Mouse (Mus musculus) right cerebral cortex, adult 18-20 months (tissue): Measurements from ENCODE around the gene Rffl.
"Not testable (repeated sequence)": the region's sequence is repeated elsewhere in the genome, so short reads cannot be mapped to it uniquely, and the experiment has no call there.

Experiments
- DNase-seq: peaks from one replicate; pipeline ENCODE4 v3.0.0; 2022; ENCODE audit warnings: mixed read lengths

Gene Rffl

DNA sequence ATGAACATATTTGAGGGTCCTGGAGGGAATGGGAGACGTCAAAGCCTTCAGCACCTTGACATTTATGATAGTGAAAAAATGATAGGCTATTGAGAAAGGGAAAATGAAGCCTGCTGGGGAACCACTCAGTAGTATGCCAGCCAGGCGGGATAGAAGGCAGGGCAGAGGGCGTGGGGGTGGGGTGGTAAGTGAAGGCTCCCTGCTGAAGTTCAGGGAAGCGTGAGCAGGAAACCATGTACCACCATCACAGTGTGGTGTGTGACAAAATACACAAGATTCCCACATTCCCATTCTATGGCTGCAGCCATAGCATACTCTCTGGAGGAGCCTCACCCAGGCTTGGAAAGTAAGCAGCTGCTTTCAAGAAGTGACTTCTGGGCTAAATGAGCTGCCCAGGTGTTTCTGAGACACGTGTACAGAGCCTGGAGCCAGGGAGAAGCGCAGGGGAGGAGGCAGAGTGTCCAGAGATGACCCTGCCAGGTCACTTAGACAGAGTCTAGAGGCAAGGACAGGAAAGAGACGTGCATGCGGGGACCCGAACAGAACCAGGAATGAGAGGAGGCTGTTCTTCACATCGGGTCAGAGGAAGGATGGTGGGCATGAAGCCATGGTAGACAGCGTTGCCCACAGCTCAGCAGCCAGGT is 26.1 kb downstream of the Rffl start:
- no peak for DNase-seq

DNA sequence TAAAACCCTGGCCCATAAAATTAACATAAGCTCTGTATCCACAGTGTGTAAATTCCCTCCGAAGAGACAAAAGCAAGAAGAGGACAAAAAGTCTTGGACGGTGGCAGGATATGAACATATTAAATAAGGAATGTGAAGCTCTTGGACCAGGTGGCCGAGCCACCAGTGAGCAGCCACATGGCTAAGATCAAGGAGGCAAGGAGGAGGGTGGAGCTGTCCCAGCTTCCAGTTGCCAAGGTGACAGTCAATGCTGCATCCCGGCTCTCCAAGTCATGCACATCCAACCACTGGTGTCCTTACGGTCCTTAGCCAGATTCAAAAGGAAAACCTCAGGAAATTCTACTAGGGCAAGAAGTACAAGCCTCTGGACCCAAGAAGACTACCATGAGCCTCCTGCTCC is 32.5 kb downstream of the Rffl start:
- DNase-seq: no peak

DNA sequence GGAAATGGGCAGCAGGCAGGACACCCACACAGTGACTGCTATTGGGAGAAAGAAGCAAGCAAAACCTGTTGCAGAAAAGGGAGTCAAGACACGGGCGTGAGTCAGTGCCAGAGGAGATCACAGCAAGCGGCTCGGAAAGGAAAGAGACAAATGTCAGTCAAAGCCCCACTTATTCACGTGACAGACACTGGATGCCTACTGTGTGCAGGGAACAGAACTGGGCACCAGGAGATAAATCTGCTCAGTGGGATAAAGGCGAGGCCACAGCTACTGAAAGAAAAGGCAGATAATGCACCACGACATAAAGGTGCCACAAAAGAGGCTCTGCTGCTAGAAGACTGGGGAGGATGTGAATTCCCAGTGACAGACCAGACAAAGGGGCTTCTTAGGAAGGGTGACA is 33.2 kb downstream of the Rffl start:
- DNase-seq: no peak

DNA sequence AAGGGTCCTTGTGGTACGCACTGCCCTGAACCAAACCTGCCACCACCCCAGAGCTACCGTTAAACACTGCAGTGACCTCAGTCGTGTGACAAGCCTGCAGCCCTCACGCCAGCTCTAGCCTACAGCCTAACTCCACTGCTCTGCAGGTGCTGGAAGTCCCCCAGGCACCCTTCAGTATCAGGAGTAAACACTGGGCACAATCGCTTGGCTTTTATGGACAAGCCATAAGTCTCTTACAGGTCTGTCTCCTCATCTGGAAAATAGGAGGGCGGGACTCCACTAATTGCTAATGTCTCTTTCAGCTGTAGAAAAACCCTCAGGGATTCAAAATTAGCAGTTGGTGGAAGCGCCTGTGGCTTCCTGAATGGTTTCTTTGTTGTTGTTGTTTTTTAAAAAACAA is 33.8 kb downstream of the Rffl start:
- no peak for DNase-seq

DNA sequence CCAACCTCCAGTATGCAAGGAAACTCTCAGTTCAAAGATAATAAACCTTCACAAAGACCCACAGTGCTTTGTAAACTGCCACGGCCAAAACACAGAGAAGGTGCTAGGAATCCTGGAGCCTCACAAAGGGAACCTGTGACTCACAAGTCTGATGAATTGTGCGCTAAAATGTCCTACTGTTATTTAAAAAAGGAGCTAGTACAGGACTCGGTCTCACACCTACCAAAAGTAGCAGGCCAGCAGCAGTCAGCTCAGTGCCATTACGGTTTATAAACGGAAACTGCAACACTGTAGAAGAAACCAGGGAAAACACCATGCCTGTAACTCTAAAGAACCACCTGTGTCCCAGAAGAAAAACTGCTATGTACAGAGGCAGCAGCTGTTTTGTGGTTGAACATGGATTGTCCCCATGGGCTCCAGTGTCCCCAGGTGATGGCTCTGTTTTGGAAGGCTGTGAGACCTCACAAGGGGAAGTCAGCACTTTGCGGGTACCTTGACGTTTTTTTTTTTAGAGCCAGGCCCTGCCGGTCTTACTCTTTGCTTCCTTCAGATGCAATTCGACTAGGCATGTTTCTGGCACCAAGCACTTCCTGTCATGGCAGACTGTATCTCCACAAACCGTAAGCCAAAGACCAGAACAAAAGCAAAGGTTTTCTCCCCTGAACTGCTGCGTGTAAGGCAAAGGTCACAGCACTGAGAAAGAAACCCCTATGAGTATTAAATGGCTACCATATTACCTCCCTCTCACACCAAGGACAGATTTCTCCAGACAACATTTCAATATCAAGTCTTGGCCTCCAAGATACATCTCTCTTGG is 35.2 kb downstream of the Rffl start:
- DNase-seq: no peak

DNA sequence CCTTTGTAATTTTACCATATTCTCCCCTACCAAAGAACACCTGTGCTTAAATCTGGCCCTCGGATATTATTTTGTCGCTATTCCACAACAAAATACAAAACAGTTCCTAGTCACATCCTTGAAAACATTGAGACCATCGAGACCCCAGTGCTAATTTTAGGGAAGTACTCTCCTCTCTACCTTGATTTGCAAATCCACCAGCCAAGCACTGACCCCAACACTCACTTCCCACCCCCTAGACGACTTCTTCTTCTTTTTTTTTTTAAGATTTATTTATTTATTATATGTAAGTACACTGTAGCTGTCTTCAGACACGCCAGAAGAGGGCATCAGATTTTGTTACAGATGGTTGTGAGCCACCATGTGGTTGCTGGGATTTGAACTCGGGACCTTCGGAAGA is 36.7 kb downstream of the Rffl start:
- not testable (repeated sequence) for DNase-seq

DNA sequence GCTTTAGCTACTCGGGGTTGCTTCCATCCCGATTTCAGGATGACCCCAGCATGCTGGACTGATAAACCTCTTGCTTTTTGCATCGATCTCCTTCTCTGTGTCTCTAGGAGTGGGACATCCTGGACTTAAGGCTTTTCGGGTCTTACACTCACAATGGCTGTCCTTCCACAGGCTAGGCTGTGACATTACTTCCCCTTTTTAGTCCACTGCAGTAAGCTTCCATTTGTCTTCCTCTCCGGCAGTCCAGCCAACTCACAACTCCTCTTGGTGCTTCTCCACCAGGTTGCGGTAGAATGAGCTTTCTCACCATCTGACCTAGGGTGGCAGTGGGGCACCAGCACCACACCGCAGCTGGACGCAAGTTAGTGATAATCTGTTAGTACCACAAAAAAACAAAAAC is 37.1 kb downstream of the Rffl start:
- DNase-seq: no peak

DNA sequence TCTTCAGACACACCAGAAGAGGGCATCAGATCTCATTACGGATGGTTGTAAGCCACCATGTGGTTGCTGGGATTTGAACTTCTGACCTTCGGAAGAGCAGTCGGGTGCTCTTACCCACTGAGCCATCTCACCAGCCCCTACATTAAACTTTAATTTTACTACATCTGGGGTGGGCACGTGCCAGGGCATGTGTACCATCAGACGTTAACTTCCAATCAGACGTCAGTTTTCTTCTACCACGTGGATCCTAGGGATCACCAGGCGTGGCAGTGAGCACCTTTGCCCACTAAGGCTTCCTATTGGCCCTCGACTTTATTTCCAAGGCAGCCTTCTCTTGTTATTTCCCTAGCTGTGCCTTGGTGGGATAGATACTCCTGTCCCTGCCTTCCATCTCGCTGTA is 38.6 kb downstream of the Rffl start:
- not testable (repeated sequence) for DNase-seq

DNA sequence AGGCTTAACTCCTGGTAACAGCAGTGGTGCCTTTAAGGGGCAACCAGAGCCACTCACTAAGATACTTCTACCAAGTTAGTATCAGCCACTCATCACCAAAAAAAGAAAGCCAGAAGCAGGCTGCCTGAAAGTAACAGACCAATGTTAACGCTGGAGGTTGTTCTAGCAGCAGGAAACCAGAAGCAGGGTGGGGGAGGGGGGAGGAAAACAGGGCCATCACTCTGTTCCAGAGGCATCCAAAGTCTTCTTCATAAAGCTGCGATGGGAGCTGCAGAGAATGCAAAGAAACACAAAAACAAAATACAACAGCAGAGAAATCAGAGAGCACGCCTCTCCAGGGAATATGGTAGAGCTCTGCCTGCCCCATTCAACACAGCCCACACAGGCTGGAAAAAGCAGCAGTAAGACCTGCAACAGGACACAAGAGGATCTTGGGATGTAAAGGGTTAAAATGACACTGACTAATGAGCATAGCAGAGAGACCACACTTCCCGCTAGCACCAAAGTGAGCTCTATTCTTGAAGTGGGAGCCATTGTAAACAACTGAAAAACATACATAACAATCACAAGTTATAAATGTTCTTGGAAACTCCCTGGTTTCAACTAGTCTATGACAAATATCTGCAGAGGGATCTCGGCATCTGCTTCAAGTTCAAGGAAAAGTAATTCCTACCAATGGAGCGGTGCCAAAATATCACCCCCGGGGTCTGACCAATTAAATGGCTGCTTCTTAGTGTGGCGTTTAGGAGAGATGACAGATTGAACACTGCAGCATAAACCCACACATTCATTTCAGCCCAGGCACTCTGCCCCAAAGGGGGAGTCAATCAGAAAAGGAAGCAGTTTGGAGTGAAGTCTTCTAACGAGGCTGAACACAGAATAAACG is 39.8 kb downstream of the Rffl start:
- DNase-seq: no peak

DNA sequence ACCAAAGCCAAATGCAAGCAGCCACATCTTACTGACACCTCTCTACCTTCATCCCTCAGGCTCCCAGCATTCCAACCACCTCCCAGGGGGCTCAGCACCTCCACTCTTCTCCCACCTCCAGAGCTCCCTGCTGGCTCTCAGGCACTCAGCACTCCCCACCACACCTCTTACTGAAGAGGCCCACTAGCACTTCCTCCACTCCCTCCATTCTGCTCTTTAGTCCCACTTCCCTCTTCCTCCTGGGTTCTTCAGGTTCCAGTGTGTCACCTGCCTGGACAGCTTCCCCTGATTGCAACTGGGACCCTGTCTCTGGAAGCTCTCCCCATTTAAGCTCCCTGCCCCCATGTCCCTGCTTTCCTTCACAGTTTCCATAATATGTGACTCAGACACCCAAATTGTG is 44.2 kb downstream of the Rffl start:
- DNase-seq: no peak

DNA sequence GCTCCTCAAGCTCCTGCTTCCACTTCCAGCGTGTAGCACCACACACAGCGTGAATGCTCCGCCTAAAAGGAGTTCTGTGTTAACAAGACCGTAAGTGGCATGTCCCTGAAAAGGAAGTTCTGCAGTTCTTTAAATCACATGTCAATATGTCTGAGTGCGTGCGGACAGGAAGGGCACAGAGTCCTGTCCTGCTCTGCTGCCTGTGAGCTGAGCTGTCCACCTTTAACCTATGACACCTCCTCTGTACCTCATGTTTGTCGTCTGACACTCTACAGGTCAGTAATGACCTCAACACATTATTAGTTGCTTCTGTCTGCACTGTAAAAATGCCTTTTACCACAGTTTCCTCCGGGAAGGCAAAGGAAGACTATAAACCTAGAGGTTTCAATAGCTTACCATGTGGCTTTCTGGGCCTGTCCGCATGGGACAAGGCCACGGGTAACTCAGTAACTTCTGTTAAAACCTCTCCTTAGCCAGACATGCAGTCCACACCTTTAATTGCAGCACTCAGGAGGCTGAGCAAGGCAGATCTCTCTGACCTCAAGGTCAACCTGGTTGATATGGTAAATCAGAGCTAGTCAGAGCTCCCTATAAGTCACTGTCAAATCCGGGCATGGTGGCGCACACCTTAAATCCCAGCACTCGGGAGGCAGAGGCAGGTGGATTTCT is 50.1 kb downstream of the Rffl start:
- DNase-seq: no peak

DNA sequence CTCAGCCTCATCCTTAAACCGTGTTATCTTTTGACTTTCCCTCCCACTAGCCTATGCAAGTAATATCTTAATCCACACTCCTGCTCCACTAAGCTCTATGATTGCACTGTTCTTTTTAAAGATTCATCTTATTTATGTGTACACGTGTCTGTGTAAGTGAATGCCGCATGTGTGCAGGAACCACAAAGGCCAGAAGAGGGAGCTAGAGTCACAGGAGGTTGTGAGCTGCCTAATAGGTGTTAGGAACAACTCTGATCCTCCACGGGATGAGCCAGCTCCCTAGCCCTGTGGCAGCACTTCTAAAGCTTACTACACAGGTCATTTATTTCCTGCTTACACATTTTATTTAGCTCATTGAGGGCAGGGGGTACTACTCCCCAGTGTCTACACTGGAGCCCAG is 51.7 kb downstream of the Rffl start:
- DNase-seq: no peak

DNA sequence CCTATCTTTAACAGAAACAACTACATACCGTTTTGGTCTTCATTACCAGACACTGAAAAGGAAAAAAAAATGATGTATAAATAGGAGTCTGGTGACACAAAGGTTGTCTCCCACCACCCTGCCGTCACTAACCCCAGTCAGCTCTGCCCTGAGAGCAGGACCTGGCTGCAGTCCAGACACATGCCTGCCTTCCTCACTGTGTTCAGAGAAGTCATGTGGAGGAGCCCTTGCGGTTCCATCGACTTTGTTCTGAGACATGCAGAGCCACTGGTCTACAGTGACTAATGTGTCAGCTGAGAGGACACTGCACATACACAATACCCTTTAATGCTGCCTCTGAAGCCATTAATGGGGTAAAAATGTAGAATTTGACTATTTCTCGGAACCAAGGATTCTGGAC is 62.5 kb downstream of the Rffl start:
- DNase-seq: no peak

DNA sequence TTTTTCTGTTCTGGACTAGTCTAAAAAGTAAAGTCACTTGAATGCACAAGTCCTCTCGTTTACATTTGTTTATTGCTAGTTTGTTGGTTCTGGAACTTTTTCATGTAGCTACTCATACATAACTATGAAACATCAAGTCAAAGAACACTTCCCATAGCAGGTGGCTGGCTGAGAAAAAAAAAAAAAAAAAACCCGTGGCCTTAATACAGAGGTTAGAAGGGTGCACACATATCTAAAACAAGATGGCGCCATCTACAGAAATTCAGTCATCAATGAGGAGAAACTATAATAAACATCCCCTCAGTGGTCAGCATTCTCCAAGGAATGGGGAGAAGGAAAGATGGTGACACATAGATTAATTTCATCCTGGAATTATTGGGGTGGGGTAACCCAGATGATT is 63.6 kb downstream of the Rffl start:
- DNase-seq: no peak

DNA sequence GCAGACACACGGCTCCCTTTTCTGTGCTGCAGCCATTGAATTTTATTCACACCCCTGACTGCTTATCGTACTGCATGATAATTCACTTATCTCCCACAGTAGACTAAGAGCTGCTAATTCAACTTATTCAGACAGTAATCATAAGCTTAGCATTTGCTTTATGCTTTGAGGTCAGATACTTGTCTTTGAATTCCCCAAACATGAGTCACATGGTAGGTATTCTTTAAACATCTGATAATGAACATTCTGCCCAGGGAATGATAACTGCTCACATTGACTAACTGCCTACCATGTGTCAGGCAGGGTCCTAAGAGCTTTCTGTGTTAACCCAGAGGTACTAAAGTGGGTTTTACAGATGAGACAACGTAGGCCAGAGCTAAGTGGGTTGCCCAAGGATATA is 64.4 kb downstream of the Rffl start:
- no peak for DNase-seq

DNA sequence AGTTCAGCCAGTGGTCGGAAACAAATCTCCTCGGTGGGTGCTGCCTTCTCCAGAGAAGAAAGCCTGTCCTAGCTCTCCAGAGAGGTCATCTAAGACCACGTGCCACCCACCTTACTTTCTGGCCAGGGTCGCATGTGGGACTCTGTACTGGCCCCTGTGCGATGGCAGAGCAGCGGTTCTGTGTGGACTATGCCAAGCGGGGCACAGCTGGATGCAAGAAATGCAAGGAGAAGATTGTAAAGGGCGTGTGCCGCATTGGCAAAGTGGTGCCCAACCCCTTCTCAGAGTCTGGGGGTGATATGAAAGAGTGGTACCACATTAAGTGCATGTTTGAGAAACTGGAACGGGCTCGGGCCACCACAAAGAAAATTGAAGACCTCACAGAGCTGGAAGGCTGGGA is 87.6 kb downstream of the Rffl start:
- no peak for DNase-seq

DNA sequence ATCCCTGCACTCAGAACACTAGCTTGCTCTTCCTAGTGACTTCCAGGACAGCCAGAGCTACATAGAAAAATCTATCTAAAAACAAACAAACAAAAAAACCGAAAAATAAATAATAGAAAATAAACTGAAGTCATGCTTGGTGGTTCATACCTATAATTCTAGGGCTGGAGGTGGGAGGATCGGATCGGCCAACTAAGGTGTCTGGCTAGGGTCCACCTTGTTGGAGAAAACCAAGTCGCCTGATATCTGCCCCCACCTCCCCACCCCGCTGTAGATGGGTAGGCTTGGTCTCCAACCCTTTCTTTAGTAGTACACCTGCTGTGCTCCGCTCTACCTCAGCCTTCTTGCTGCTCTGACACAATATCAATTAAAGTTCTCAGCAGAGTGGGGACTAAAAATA is 88.8 kb downstream of the Rffl start:
- no peak for DNase-seq

DNA sequence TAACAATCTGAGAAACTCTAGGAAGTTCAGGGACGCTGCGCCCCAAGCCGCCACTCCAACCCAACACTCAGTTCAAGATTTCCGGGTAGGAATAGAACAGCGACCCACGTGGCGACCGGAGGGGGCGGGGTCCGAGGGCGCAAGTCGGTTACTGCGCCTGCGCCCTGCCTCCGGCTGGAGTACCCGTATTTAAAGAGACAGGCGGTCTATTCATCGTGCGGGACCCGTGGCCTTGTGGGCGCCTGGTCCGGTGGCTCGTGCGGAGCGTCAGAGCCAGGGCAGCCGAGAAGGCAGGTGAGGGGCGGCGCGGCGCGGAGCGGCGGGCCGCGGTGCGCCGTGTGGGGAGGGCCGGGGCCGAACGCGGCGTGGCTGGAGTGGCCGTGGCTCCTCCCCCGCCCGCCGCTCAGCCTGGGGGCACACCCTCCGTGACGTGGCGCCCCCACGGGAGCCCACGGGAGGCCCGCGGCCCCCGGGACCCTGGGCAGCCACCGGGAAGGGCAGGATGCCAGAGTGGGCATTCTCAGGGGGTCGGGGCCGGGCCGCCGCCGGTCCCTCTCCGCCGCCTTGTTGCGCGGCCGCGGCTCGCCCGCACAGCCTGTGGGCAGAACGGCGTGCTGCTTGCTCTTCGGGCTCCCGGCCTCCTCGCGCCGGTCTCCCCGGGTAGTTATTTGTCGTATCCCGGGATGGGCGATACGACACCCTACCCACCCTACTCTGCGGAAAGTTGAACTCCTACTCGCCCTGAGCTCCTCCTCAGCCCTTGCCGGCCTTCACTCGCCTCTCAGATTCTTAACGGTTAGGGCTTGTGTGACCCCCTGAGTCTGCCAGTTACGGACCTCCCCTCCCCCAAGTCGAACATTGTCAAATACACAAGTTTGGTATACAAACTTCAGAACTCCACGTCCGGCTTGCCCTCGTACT is 89.8 kb downstream of the Rffl start, which contains the start of gene Lig3:
Gene Lig3, plus strand, starts transcription at position 126 of the 921 bp plus-strand sequence.
- DNase-seq: peak; percentile 93

DNA sequence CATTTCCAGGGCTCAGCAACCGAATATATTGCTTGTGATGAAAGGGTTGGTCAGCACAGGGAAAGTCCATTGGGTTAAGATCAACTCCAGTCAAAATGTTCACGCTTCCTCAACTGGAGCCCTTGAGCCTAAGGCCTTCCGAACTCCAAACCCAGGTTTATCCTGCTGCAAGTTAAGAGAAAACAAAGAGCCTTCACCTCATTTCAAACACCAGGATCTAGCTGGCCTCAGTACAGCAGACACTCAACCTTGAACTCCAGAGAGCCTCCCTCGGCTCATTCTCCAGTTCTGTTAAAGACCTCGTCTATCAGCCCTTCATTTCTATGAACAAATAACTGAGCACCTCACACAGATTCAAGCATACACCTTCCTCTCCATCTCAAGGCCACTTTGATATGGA is 90.9 kb downstream of the Rffl start:
- DNase-seq: no peak

DNA sequence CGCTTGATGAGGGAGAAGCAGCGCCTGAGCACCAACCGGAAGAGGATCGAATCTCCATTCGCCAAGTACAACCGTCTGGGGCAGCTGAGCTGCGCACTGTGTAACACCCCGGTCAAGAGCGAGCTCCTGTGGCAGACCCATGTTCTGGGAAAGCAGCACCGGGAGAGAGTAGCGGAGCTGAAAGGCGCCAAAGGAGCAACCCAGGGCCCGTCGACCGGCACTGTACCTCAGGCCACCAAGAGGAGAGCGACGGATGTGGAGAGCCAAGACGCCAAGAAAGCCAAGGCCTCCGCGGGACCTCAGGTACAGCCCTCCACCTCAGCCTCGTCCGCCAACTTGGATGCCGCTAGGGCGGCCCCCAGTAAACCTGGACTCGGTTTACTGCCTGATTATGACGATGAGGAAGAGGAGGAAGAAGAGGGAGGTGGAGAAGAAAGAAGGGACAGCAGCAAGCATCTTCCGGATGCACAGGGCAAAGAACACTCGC is 106.5 kb downstream of the Rffl start:
- DNase-seq: no peak

DNA sequence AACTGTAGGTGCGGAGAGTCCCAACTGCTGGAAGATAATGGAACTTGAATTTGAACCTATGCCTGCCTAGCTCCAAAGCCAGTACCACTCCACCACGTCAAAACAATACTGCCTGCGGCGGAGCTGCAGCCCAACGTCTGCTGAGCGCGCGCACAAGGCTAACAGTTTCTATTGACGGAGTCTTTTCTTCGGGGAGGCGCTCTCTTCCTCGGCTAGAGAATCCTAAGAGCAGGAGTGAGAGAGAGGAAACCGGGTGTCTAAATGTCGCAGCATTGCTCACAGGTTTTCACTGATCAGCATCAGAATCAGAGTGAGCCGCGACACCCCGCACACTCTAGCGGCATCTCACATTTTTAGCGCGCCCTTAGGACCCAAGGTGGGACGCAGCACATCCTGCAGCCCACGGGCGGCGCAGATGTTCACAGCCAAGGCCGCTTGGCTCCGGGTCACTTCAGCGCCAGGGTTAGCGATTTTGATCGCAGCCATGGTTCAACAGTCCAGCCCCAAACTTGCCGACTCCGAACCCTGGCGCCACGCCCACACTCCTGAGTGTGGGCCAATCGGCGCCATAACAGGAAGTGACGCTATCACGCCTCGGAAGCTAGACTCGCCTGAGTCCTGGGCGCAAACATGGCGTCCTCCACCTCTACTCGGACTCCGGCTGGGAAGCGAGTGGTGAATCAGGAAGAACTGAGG is 107.1 kb downstream of the Rffl start, which contains the start of the genes Cct6b and Zfp830:
Gene Cct6b, minus strand, starts transcription at position 580 of the 696 bp plus-strand sequence.
Gene Zfp830, plus strand, starts transcription at position 604 of the 696 bp plus-strand sequence.
- DNase-seq: peak; percentile 95
